Mouse (Mus musculus) c-Kit-positive CD71-positive TER-119-positive erythroid progenitor cells, embryonic 14.5 days (primary cell): Measurements from ENCODE around the gene Zfhx3.
"Not testable (repeated sequence)": the region's sequence is repeated elsewhere in the genome, so short reads cannot be mapped to it uniquely, and the experiment has no call there.

Experiments used
- DNase-seq: peaks from one replicate; pipeline ENCODE4 v3.0.0-alpha.2; 2013; ENCODE audit warnings: low spot score

Zfhx3 gene

DNA sequence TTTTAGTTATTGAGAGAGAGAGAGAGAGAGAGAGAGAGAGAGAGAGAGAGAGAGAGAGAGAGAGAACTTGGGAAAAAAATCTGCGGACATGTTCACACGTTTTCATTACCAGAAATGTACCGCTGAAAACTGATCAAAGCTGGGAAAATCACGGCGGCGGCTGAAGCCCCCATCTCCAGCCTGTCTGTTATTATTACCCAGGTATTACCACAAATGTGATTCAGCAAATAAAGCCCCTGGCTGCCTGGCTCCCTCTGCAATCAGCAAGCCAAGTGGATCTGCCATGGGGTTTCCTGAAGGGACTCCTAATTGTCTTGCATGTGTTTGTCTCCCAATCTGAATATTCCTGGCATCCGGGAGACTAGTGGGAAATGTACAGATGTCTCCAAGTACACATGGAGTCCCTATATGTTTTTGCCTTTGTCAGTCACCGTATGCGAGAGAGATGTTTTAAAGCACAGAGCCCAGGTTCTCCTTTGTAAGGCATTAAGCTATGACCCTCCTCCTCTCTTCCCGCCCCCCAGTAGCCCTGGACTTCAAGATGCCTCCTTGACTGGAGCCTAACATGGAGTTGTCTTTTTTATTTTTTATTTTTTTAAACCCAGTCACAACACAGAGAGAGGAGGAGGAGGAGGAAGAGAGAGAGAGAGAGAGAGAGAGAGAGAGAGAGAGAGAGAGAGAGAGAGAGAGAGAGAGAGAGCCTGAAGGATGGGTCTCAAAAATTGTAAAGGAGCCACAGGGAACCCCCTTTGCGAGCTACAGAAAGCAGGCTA is at the start of gene Zfhx3:
Gene Zfhx3 (plus strand): TSS at position 723 of the 773 bp plus-strand sequence.
- no peak for DNase-seq

- DNase-seq, result no peak
Observed at GRCm38 (mm10) chr8:107918984-107919383, 23.5 kb upstream of the Zfhx3 start.

GRCm38 (mm10) chr8:107926149-107926548 is 16.3 kb upstream of the Zfhx3 start:
- no peak for DNase-seq

DNA sequence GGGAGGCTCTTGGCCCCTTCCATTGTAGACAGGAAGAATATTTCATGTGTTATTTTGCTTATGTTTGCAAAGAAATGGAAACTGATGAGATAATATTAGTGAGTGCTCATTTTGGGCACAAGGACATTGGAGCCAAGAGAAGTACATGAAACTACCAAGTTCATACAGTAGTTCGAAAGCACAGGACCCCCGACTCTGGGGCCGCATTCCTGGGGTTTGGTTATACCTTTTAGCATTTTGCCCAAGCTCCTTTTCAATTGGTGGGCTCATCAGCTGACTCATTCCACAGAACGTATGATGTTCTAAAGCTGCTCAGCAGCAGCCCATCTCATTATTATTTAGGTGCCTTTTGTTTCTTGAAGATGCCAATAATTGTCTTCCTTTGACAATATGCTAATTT is 5.7 kb upstream of the Zfhx3 start:
- DNase-seq, result no peak

- not testable (repeated sequence) for DNase-seq
Observed at GRCm38 (mm10) chr8:107938231-107938630, 4.2 kb upstream of the Zfhx3 start.

DNA sequence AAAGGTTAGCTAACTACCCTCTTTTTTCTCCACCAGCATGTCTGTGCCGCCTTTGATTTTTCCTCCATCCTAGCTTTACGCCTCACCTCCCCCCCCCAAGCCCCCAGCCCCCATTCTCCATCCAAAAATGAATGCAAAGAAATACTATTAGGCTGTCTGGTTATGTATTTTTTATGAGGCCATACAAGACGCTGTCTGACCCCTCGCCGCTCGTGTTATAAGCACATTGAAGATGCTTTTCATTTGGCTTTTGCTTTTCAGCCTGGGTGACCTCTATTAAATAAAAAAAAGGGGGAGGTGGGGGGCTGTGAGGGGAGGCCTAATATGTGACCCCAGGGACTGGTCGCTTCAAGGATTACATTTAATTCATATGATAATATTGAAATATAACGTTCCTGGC is 2.3 kb upstream of the Zfhx3 start:
- no peak for DNase-seq

GRCm38 (mm10) chr8:107942752-107943510 is 487 bp downstream of the Zfhx3 start:
- no peak for DNase-seq

- DNase-seq, result no peak
Observed at GRCm38 (mm10) chr8:107943550-107944348, 1.3 kb downstream of the Zfhx3 start.

- no peak for DNase-seq
Observed at GRCm38 (mm10) chr8:107944676-107945600, 2.5 kb downstream of the Zfhx3 start.

DNA sequence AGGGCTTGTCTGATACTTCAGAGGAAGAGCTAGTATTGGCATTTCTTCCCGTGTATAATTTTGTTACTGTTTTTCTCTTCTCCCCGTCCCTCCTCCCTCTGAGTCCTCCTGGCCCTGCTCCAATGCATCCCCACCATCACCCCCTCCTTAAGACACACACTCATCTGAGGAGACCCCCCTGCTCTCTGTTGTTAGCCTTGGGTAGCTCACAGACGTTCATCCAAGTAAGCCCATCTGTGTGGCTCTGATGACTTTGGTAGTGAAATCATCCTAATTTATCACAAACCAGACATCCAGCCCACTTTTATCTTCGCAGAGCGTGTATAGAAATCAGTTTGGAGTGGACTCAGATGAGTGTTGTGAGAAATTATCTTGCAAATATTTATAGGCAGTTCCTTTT is 4.4 kb downstream of the Zfhx3 start:
- no peak for DNase-seq

DNA sequence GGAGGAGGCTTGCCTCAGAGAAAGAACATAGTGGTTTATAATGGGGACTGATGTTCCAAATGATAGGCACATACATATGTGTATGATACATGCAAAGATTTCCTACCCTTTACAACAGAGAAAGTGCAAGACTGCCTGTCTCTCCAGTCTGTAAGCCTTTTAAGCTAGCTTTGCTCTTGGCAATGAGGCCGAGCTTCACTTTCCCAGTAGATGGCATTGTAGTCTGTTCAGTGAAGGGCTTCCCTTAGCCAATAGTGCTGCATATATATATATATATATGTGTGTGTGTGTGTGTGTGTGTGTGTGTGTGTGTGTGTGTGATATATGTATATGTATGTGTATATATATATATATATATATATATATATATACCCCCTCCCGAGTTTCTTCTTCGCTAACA is 13.4 kb downstream of the Zfhx3 start:
- no peak for DNase-seq

DNA sequence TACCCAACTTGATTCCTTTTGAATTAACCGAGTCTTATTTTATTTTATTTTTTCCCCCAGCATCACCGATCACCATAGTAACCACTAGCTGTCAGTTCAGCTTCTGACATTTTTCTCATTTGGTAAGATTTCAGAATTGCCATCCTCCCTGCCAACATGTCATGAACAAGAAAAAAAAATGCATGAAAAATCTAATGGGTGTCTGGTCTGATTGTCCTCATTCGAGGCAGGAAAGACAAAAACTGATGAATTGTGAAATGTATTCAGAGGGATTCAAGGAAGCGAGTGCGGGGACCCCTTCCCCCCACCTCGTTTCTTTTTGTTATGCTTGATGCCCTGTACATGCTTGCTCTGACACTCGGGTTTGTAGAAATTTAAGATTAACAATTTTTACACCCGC is 15.1 kb downstream of the Zfhx3 start:
- DNase-seq, result no peak

DNA sequence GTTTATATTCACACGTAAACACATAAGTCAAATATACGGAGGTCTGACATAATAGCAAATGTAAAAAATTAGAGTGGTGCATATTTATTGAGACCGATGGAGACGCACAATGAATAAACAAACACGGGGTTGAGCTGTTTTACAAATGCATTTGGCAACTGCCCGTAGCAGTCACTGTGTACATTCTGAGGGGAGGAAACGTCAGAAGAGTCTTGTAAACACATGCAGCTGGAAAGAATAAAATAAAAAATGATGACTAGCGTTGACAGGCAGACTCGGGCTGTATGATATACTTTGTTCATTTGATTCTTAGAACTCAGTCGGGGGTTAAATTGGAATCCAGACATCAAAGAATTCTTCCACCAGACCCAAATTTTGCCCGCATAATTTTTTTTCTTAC is 18.0 kb downstream of the Zfhx3 start:
- no peak for DNase-seq

GRCm38 (mm10) chr8:107960878-107961277 is 18.4 kb downstream of the Zfhx3 start:
- no peak for DNase-seq

GRCm38 (mm10) chr8:107972198-107972597 is 29.8 kb downstream of the Zfhx3 start:
- DNase-seq, result no peak

DNA sequence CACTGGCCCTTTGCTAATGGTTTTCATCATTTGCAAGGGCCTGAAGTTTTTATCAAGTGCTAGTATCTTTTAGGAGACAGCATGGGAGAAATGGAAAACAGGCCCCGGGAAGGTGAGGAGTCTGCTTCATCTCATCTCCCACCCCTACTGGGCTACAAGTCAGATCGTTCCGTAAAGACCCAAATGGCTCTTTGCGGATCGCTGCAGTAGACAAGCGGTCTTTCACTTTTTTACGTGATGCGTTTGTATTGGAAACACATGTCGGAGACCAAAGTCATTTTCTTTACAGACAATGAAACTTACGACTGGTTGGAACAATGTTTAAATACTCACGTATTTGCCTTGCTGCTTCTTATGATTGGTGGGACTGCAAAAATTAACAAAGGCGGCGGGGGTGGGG is 32.0 kb downstream of the Zfhx3 start:
- DNase-seq, result no peak

GRCm38 (mm10) chr8:107978247-107978646 is 35.8 kb downstream of the Zfhx3 start:
- no peak for DNase-seq

GRCm38 (mm10) chr8:107980618-107981017 is 38.2 kb downstream of the Zfhx3 start:
- peak; percentile 1 for DNase-seq

- DNase-seq, result no peak
Observed at GRCm38 (mm10) chr8:107986629-107987028, 44.2 kb downstream of the Zfhx3 start.

DNA sequence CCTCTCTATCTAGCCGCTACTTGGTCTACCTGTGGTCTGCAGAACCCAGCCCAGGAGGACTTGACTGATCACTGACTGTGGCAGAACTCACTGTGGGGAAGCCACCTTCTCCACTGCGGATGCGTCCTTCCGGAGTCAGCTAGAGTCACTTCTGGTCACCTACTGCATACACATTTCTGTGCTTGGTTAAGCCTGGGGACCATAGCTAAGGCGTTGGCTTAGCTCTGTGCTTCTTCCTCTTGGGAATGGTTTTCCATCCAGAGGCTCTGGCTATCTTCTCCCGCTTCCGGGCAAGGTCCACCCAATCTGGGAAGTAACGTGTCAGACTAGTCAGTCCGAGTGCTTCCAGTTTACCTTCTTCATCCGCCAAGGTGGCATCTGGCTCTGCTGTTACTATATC is 56.4 kb downstream of the Zfhx3 start:
- no peak for DNase-seq

- DNase-seq, result no peak
Observed at GRCm38 (mm10) chr8:108011516-108011915, 69.1 kb downstream of the Zfhx3 start.

GRCm38 (mm10) chr8:108017727-108018126 is 75.3 kb downstream of the Zfhx3 start:
- no peak for DNase-seq
